Mouse (Mus musculus) adrenal gland, postnatal 10 days (tissue): ENCODE results near the gene A730046J19Rik. TPM values are rescaled to one million over a fixed set of nuclear protein-coding genes. Genes with fewer than 3 reads are reported as not detected.
A peak's percentile ranks its signal among the peaks of the same experiment; 100 is the strongest.

Experiments
- DNase-seq: peaks from one replicate; pipeline ENCODE4 v3.0.0; 2021; ENCODE audit warnings: mixed read lengths
- long read RNA-seq, 2 experiments: library from polyadenylated mRNA; stranded (forward); transcript quantifications; one replicate each; pipeline ENCODE4 v2.0.0; 2021
- total RNA-seq, 2 experiments: library from RNA; stranded (reverse); gene quantifications; 2 replicates each; pipeline ENCODE4 v1.2.3; 2021

The A730046J19Rik gene
- total RNA-seq = 1 to 10 TPM; 3.2 to 3.5 TPM
- long read RNA-seq, experiment 1, full-length matches to known transcripts = 1 of 1 reads
- long read RNA-seq, experiment 1, partial matches to known transcripts = 0 of 1 reads
- long read RNA-seq, experiment 1, other reads (novel, unspliced or antisense) = 0 of 1 reads
- long read RNA-seq, experiment 2, full-length matches to known transcripts = 3 of 4 reads
- long read RNA-seq, experiment 2, partial matches to known transcripts = 0 of 4 reads
- long read RNA-seq, experiment 2, other reads (novel, unspliced or antisense) = 1 of 4 reads

GRCm38 (mm10) chrX:144153523-144153922, at the start of gene A730046J19Rik:
Gene A730046J19Rik (plus strand): TSS chrX:144153695.
- DNase-seq = peak; percentile 2

- no peak for DNase-seq
Observed at GRCm38 (mm10) chrX:144104619-144105416, 48.7 kb upstream of the A730046J19Rik start.

- no peak for DNase-seq
Observed at GRCm38 (mm10) chrX:144136281-144136680, 17.2 kb upstream of the A730046J19Rik start.

DNA sequence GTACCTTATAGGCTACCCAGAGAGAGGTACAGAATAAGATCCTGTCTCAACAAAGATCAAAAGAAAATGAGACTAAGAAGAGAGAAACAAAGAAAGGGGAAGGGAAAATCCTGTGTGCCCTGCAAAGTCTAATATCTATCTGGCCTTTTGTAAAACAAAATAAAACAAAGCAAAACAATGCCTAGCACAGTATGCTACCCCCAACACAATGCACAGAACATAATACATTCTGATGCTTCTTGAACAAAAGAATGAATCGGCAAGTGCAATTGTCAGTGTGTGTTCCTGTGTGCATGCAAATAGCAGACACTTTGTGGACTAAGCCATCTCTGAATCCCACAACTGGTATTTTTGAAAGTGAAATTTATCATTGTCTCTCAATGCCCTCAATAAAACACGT, 3.5 kb upstream of the A730046J19Rik start:
- no peak for DNase-seq

GRCm38 (mm10) chrX:144154111-144154510, 616 bp downstream of the A730046J19Rik start:
- DNase-seq = no peak

DNA sequence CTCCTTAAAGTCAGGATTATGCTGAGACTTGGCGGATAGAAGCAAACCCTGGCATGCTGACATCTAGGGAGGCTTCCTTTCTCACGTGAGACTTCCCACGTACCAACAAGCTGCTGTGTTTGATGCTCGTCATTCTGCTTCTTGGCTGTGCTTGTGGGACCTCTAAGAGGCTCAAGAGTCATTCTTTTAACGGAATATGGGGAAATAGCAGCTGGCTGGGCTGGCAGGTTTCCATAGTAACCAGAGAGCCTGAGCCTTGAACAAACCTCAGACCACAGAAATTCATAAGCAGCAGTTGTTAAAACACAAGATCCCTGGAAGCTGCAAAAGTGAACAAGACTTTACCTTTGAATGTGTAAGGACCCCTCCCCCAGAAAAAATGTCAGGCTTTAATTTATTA, 9.4 kb downstream of the A730046J19Rik start:
- no peak for DNase-seq

Other genes with a start within 250 kb of the A730046J19Rik start
- 1 to 10 TPM; 2.0 to 3.1 TPM for gene Dcx, start 220.4 kb upstream of the A730046J19Rik start, total RNA-seq
- 10 to 100 TPM; 10.9 to 13.6 TPM for gene Alg13, start 164.1 kb downstream of the A730046J19Rik start, total RNA-seq